Mouse (Mus musculus) left cerebral cortex, adult 2 months (tissue): ENCODE data around the gene Irf3. TPM values are rescaled to one million over a fixed set of nuclear protein-coding genes. Genes with fewer than 3 reads are reported as not detected.
A peak's percentile ranks its signal among the peaks of the same experiment; 100 is the strongest.

Experiments
- DNase-seq, 2 experiments: peaks; one replicate each; pipeline ENCODE4 v3.0.0; 2021 to 2022; ENCODE audit warnings: low spot score in 2 of 2, mixed read lengths in 1 of 2; ENCODE audit errors: extremely low spot score in 1 of 2
- H3K27ac ChIP-seq: fragments of 200-600 bp; 2 replicates; pipeline ENCODE4 v1.8.1; 2022
- H3K4me3 ChIP-seq: fragments of 200-600 bp; 2 replicates; pipeline ENCODE4 v1.8.1; 2022
- CTCF ChIP-seq: fragments of 200-600 bp; IDR thresholded peaks from 2 replicates; pipeline ENCODE4 v1.8.1; 2022; ENCODE audit warnings: antibody characterized with exemption, mild to moderate bottlenecking, moderate library complexity
- intact Hi-C: fragments of 180-260 bp; cut with DNase I; formaldehyde crosslinking; loops from one replicate; pipeline ENCODE4 v1.15.1; 2025
- long read RNA-seq, 2 experiments: library from polyadenylated mRNA; stranded (forward); transcript quantifications; one replicate each; pipeline ENCODE4 v2.0.0; 2021; ENCODE audit warnings: borderline mapping rate in 2 of 2
- total RNA-seq, 2 experiments: library from RNA; stranded (reverse); gene quantifications; 2 replicates each; pipeline ENCODE4 v1.2.3; 2021

Gene Irf3
- total RNA-seq = 10 to 100 TPM; 36.4 to 36.9 TPM
- long read RNA-seq, experiment 1, partial matches to known transcripts = 2 of 14 reads
- long read RNA-seq, experiment 1, other reads (novel, unspliced or antisense) = 7 of 14 reads
- long read RNA-seq, experiment 2, partial matches to known transcripts = 2 of 11 reads
- long read RNA-seq, experiment 2, other reads (novel, unspliced or antisense) = 4 of 11 reads

- peak; percentile 94 to 95 for DNase-seq
- no peak for TF ChIP-seq CTCF
- intact Hi-C loops = no loop called here
- peak within 1 kb of the TSS; percentile 76 for H3K27ac ChIP-seq
- H3K4me3 ChIP-seq = peak within 1 kb of the TSS; percentile 76
Observed at GRCm38 (mm10) chr7:44997231-44997939, at the start of gene Irf3. Gene Irf3, plus strand, starts transcription at chr7:44997648.

- intact Hi-C loops = loop anchor here (2.0 kb wide), 1 partner anchor 19 kb away; no protein-coding TSS in a partner anchor
- Histone ChIP-seq H3K27ac (peak overlapping the region; percentile 84), H3K4me3 (no peak overlapping the region)
- peak in 1 of 2 experiments; percentile 9 for DNase-seq
- no peak for TF ChIP-seq CTCF
Observed at GRCm38 (mm10) chr7:44949922-44950321, 47.5 kb upstream of the Irf3 start.

DNA sequence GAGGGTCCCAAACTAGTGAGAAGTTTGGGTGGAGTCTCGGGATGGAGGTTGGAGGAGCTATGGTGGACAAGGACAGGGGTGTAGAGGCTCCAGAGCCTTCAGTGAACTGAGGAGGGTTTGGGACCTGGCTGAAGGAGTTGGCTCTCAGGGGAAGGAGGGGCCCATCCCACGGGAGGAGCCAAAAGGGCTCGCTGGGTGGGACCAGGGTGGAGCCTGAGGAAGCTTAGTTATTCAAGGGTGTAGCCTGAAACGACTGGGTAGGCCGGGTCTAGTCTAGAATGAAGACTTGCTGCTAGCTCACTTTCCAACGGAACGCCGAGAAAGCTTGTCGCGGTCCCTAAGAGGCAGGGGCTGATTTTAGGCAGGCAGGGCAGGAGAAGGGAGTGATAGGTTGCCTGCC, 45.5 kb upstream of the Irf3 start:
- Histone ChIP-seq H3K27ac (no peak overlapping the region; the same call in 1 of the 2 replicates), H3K4me3 (peak overlapping the region; percentile 51)
- peak in 1 of 2 experiments; percentile 18 for DNase-seq
- intact Hi-C loops = loop anchor here (2.0 kb wide), 1 partner anchor 21 kb away; no protein-coding TSS in a partner anchor
- TF ChIP-seq CTCF = no peak

GRCm38 (mm10) chr7:44952611-44953306, 44.7 kb upstream of the Irf3 start:
- peak; percentile 80 to 81 for DNase-seq
- intact Hi-C loops = no loop called here
- no peak for TF ChIP-seq CTCF
- peak overlapping the region; percentile 71 for H3K27ac ChIP-seq
- peak overlapping the region; percentile 51 for H3K4me3 ChIP-seq

DNA sequence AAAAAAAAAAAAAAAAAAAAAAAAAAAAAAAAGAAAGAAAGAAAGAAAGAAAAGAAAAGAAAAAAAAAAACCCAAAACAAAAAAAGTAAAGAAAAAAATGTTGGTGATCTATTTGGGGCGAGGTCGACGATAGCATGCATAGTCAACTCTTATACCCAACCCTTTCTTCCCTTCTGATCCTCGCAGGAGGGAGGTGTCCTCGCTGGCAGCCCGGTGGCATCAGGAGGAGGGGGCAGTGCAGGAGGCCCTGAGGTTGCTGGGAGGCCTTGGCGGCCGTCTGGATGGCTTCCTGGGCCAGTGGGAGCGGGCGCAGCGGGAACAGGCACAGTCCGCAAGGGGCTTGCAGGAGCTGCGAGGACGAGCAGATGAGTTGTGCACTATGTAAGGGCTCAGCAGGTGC, 43.9 kb upstream of the Irf3 start:
- no peak overlapping the region for H3K27ac ChIP-seq
- intact Hi-C loops = no loop called here
- TF ChIP-seq CTCF = no peak

DNA sequence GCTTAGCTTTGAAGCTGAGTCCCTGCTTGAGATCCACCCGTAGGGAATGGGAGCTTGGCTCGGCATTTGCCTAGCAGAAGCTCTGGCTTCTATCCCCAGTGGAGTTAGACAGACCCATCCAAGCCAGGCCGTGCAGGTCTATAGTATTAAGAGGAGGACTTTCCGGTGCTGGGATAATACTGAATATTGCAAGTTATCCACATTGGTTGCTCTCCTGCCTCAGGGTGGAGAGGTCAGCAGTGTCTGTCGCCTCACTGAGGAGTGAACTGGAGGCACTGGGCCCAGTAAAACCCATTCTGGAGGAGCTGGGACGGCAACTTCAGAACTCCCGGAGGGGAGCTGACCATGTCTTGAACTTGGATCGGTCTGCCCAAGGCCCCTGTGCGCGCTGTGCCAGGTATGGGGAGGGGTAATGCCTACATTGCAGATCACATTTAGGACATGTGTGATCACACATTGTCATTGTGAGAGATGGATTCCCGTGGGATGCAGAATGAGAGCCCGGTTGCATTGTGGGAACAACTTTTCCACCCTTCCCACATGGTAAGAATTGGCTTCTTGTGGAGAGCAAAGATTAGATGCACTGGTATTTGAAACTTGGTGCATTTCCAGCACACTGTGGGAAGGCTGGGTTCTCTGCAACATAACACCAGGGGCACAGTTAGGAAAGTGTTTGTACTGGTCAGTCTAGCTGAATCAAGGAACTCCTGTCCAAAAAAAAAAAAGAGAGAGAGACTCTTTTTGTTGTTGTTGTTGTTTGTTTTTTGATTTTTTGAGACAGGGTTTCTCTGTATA, 43.2 kb upstream of the Irf3 start:
- Histone ChIP-seq H3K4me3 (no peak overlapping the region), H3K27ac (no peak overlapping the region)
- intact Hi-C loops = no loop called here
- peak in 1 of 2 experiments; percentile 7 for DNase-seq
- TF ChIP-seq CTCF = no peak

More for the DNA sequence above, 43.9 kb upstream of the Irf3 start:
- DNase-seq = no peak
- H3K4me3 ChIP-seq = no peak overlapping the region

GRCm38 (mm10) chr7:44955628-44956027, 41.8 kb upstream of the Irf3 start:
- DNase-seq = peak in 1 of 2 experiments; percentile 6
- no peak overlapping the region for H3K27ac ChIP-seq
- intact Hi-C loops = loop anchor here (5.0 kb wide), 2 partner anchors 33 to 53 kb away; no protein-coding TSS in a partner anchor
- peak; percentile 66 for TF ChIP-seq CTCF
- H3K4me3 ChIP-seq = no peak overlapping the region

GRCm38 (mm10) chr7:44956266-44956665, 41.2 kb upstream of the Irf3 start:
- peak in 1 of 2 experiments; percentile 5 for DNase-seq
- TF ChIP-seq CTCF = no peak
- Histone ChIP-seq H3K4me3 (no peak overlapping the region), H3K27ac (no peak overlapping the region)
- intact Hi-C loops = loop anchor here (5.0 kb wide), 2 partner anchors 34 to 54 kb away; no protein-coding TSS in a partner anchor

- H3K27ac ChIP-seq = no peak overlapping the region
- peak in 1 of 2 experiments; percentile 8 for DNase-seq
- intact Hi-C loops = loop anchor here (5.0 kb wide), 2 partner anchors 35 to 55 kb away; no protein-coding TSS in a partner anchor
- TF ChIP-seq CTCF = no peak
- H3K4me3 ChIP-seq = no peak overlapping the region
Observed at GRCm38 (mm10) chr7:44957183-44957835, 40.1 kb upstream of the Irf3 start.

GRCm38 (mm10) chr7:44958208-44958607, 39.2 kb upstream of the Irf3 start:
- intact Hi-C loops = loop anchor here (5.0 kb wide), 2 partner anchors 36 to 56 kb away; no protein-coding TSS in a partner anchor
- Histone ChIP-seq H3K4me3 (no peak overlapping the region), H3K27ac (no peak overlapping the region)
- peak in 1 of 2 experiments; percentile 31 for DNase-seq
- peak; percentile 83 for TF ChIP-seq CTCF
